Mouse (Mus musculus): ENCODE data around the gene Tln1. TPM values are rescaled to one million over a fixed set of nuclear protein-coding genes. Genes with fewer than 3 reads are reported as not detected.

The Tln1 gene
- polyA plus RNA-seq, 1 experiment from 2014 or later: 98.5 TPM

GRCm38 (mm10) chr4:43593453-43593852, 31.0 kb upstream of the Tln1 start:
- H3K27ac ChIP-seq (ENCODE audit: low read length): no peak overlapping the region
- no peak overlapping the region for H3K9ac ChIP-seq (replicated peaks; ENCODE audit: low read depth, low read length)
- H3K4me1 ChIP-seq (ENCODE audit: control insufficient read depth, insufficient read depth, low read length): no peaks in the 10 kb centered on the region
- H3K9me3 ChIP-seq (ENCODE audit: control insufficient read depth, low read depth, low read length): no peaks in the 10 kb centered on the region
- no peaks in the 10 kb centered on the region for H3K36me3 ChIP-seq (ENCODE audit: control insufficient read depth, insufficient read depth, low read length)
- H3K4me3 ChIP-seq (ENCODE audit: low read depth, low read length): no peak overlapping the region
- no peak for ATAC-seq (ENCODE audit: insufficient number of reproducible peaks, insufficient read depth, low FRiP score, low read depth)
- 54% methylated on average over 3 of the region's 3 CpGs for WGBS
- no peak overlapping the region for H3K4me2 ChIP-seq (replicated peaks; ENCODE audit: low read depth, low read length)
- no peaks in the 10 kb centered on the region for H3K27me3 ChIP-seq (ENCODE audit: control insufficient read depth, insufficient read depth, low read length)

GRCm38 (mm10) chr4:43591961-43592360, 29.5 kb upstream of the Tln1 start:
- ATAC-seq (ENCODE audit: insufficient number of reproducible peaks, insufficient read depth, low FRiP score, low read depth): no peak
- no peaks in the 10 kb centered on the region for H3K9me3 ChIP-seq (ENCODE audit: control insufficient read depth, low read depth, low read length)
- no peaks in the 10 kb centered on the region for H3K4me1 ChIP-seq (ENCODE audit: control insufficient read depth, insufficient read depth, low read length)
- no peak overlapping the region for H3K4me2 ChIP-seq (replicated peaks; ENCODE audit: low read depth, low read length)
- no peaks in the 10 kb centered on the region for H3K27me3 ChIP-seq (ENCODE audit: control insufficient read depth, insufficient read depth, low read length)
- H3K36me3 ChIP-seq (ENCODE audit: control insufficient read depth, insufficient read depth, low read length): no peaks in the 10 kb centered on the region
- no peak overlapping the region for H3K4me3 ChIP-seq (ENCODE audit: low read depth, low read length)
- H3K9ac ChIP-seq (replicated peaks; ENCODE audit: low read depth, low read length): no peak overlapping the region
- H3K27ac ChIP-seq (ENCODE audit: low read length): no peak overlapping the region
- 68% methylated on average over 3 of the region's 3 CpGs for WGBS

- 58% methylated on average over 5 of the region's 5 CpGs for WGBS
- H3K4me2 ChIP-seq (replicated peaks; ENCODE audit: low read depth, low read length): no peak overlapping the region
- H3K9ac ChIP-seq (replicated peaks; ENCODE audit: low read depth, low read length): no peak overlapping the region
- no peaks in the 10 kb centered on the region for H3K36me3 ChIP-seq (ENCODE audit: control insufficient read depth, insufficient read depth, low read length)
- ATAC-seq (ENCODE audit: insufficient number of reproducible peaks, insufficient read depth, low FRiP score, low read depth): no peak
- H3K4me3 ChIP-seq (ENCODE audit: low read depth, low read length): no peak overlapping the region
- no peaks in the 10 kb centered on the region for H3K27me3 ChIP-seq (ENCODE audit: control insufficient read depth, insufficient read depth, low read length)
- no peaks in the 10 kb centered on the region for H3K4me1 ChIP-seq (ENCODE audit: control insufficient read depth, insufficient read depth, low read length)
- H3K27ac ChIP-seq (ENCODE audit: low read length): no peak overlapping the region
- H3K9me3 ChIP-seq (ENCODE audit: control insufficient read depth, low read depth, low read length): no peaks in the 10 kb centered on the region
Observed at GRCm38 (mm10) chr4:43591543-43591942, 29.1 kb upstream of the Tln1 start.

GRCm38 (mm10) chr4:43587681-43588080, 25.2 kb upstream of the Tln1 start:
- peaks cover 15% of the 10 kb centered on the region for H3K36me3 ChIP-seq (ENCODE audit: control insufficient read depth, insufficient read depth, low read length)
- no peaks in the 10 kb centered on the region for H3K4me1 ChIP-seq (ENCODE audit: control insufficient read depth, insufficient read depth, low read length)
- no peak overlapping the region for H3K9ac ChIP-seq (replicated peaks; ENCODE audit: low read depth, low read length)
- no peak overlapping the region for H3K27ac ChIP-seq (ENCODE audit: low read length)
- WGBS: 51% methylated on average over 7 of the region's 7 CpGs
- ATAC-seq (ENCODE audit: insufficient number of reproducible peaks, insufficient read depth, low FRiP score, low read depth): no peak
- H3K27me3 ChIP-seq (ENCODE audit: control insufficient read depth, insufficient read depth, low read length): no peaks in the 10 kb centered on the region
- H3K4me2 ChIP-seq (replicated peaks; ENCODE audit: low read depth, low read length): no peak overlapping the region
- H3K4me3 ChIP-seq (ENCODE audit: low read depth, low read length): no peak overlapping the region
- H3K9me3 ChIP-seq (ENCODE audit: control insufficient read depth, low read depth, low read length): no peaks in the 10 kb centered on the region

- ATAC-seq (ENCODE audit: insufficient number of reproducible peaks, insufficient read depth, low FRiP score, low read depth): no peak
- no peaks in the 10 kb centered on the region for H3K4me1 ChIP-seq (ENCODE audit: control insufficient read depth, insufficient read depth, low read length)
- H3K9me3 ChIP-seq (ENCODE audit: control insufficient read depth, low read depth, low read length): no peaks in the 10 kb centered on the region
- no peak overlapping the region for H3K9ac ChIP-seq (replicated peaks; ENCODE audit: low read depth, low read length)
- 67% methylated on average over 8 of the region's 8 CpGs for WGBS
- no peak overlapping the region for H3K4me2 ChIP-seq (replicated peaks; ENCODE audit: low read depth, low read length)
- H3K4me3 ChIP-seq (ENCODE audit: low read depth, low read length): no peak overlapping the region
- no peak overlapping the region for H3K27ac ChIP-seq (ENCODE audit: low read length)
- peaks cover 27% of the 10 kb centered on the region for H3K36me3 ChIP-seq (ENCODE audit: control insufficient read depth, insufficient read depth, low read length)
- no peaks in the 10 kb centered on the region for H3K27me3 ChIP-seq (ENCODE audit: control insufficient read depth, insufficient read depth, low read length)
Observed at GRCm38 (mm10) chr4:43586411-43586810, 23.9 kb upstream of the Tln1 start.

- 49% methylated on average over 10 of the region's 10 CpGs for WGBS
Observed at GRCm38 (mm10) chr4:43585682-43586081, 23.2 kb upstream of the Tln1 start.

GRCm38 (mm10) chr4:43584444-43585416, 22.2 kb upstream of the Tln1 start, which contains the start of gene Msmp:
Gene Msmp, minus strand, starts transcription at chr4:43584494.
- Histone ChIP-seq H3K27me3 (ENCODE audit: control insufficient read depth, insufficient read depth, low read length) (no peaks in the 10 kb centered on the region), H3K36me3 (ENCODE audit: control insufficient read depth, insufficient read depth, low read length) (peaks cover 40% of the 10 kb centered on the region), H3K4me2 (replicated peaks; ENCODE audit: low read depth, low read length) (no peak within 1 kb of the TSS), H3K9me3 (ENCODE audit: control insufficient read depth, low read depth, low read length) (no peaks in the 10 kb centered on the region), H3K9ac (replicated peaks; ENCODE audit: low read depth, low read length) (no peak within 1 kb of the TSS), H3K4me3 (ENCODE audit: low read depth, low read length) (no peak within 1 kb of the TSS), H3K27ac (ENCODE audit: low read length) (no peak within 1 kb of the TSS), H3K4me1 (ENCODE audit: control insufficient read depth, insufficient read depth, low read length) (peaks cover 2% of the 10 kb centered on the region; the same call in 1 of the 2 replicates)
- 62% methylated on average over 12 of the region's 12 CpGs for WGBS
- ATAC-seq (ENCODE audit: insufficient number of reproducible peaks, insufficient read depth, low FRiP score, low read depth): no peak

More at GRCm38 (mm10) chr4:43585682-43586081, 23.2 kb upstream of the Tln1 start:
- no peak overlapping the region for H3K9ac ChIP-seq (replicated peaks; ENCODE audit: low read depth, low read length)
- H3K27me3 ChIP-seq (ENCODE audit: control insufficient read depth, insufficient read depth, low read length): no peaks in the 10 kb centered on the region
- H3K9me3 ChIP-seq (ENCODE audit: control insufficient read depth, low read depth, low read length): no peaks in the 10 kb centered on the region
- H3K4me1 ChIP-seq (ENCODE audit: control insufficient read depth, insufficient read depth, low read length): no peaks in the 10 kb centered on the region
- no peak for ATAC-seq (ENCODE audit: insufficient number of reproducible peaks, insufficient read depth, low FRiP score, low read depth)
- peaks cover 35% of the 10 kb centered on the region for H3K36me3 ChIP-seq (ENCODE audit: control insufficient read depth, insufficient read depth, low read length)
- H3K4me3 ChIP-seq (ENCODE audit: low read depth, low read length): no peak overlapping the region
- H3K27ac ChIP-seq (ENCODE audit: low read length): no peak overlapping the region
- no peak overlapping the region for H3K4me2 ChIP-seq (replicated peaks; ENCODE audit: low read depth, low read length)

- Histone ChIP-seq H3K4me2 (replicated peaks; ENCODE audit: low read depth, low read length) (no peak overlapping the region), H3K36me3 (ENCODE audit: control insufficient read depth, insufficient read depth, low read length) (peaks cover 40% of the 10 kb centered on the region), H3K4me1 (ENCODE audit: control insufficient read depth, insufficient read depth, low read length) (peaks cover 7% of the 10 kb centered on the region; the same call in 1 of the 2 replicates), H3K9me3 (ENCODE audit: control insufficient read depth, low read depth, low read length) (no peaks in the 10 kb centered on the region), H3K4me3 (ENCODE audit: low read depth, low read length) (no peak overlapping the region), H3K9ac (replicated peaks; ENCODE audit: low read depth, low read length) (no peak overlapping the region), H3K27me3 (ENCODE audit: control insufficient read depth, insufficient read depth, low read length) (no peaks in the 10 kb centered on the region), H3K27ac (ENCODE audit: low read length) (no peak overlapping the region)
- 70% methylated on average over 7 of the region's 7 CpGs for WGBS
- no peak for ATAC-seq (ENCODE audit: insufficient number of reproducible peaks, insufficient read depth, low FRiP score, low read depth)
Observed at GRCm38 (mm10) chr4:43583421-43583820, 20.9 kb upstream of the Tln1 start.
